Mouse (Mus musculus): ENCODE results near the gene Stk11. TPM values are rescaled to one million over a fixed set of nuclear protein-coding genes. Genes with fewer than 3 reads are reported as not detected.

Gene Stk11
- polyA plus RNA-seq, 1 experiment from 2014 or later, result 27.0 TPM

- H3K27ac ChIP-seq (ENCODE audit: low read depth), result 0 out of 2 replicates have a peak overlapping the region, but pooled peaks have one; percentile 1
- no peaks in the 10 kb centered on the region for H3K27me3 ChIP-seq (replicated peaks; ENCODE audit: control insufficient read depth, insufficient read depth, low read length)
- ATAC-seq (replicated peaks; ENCODE audit: low FRiP score, low TSS enrichment, low read depth) (peak; percentile 85), DNase-seq (ENCODE audit: low spot score) (peak; percentile 87)
- peak overlapping the region; percentile 72 for H3K9ac ChIP-seq (ENCODE audit: low read length)
- peak overlapping the region; percentile 54 for H3K4me3 ChIP-seq (ENCODE audit: low read depth, low read length)
- H3K4me2 ChIP-seq (ENCODE audit: low read length), result peak overlapping the region; percentile 91
- WGBS, result 1% methylated on average over 57 of the region's 59 CpGs
- no peaks in the 10 kb centered on the region for H3K9me3 ChIP-seq (ENCODE audit: control insufficient read depth, low read length)
- no peaks in the 10 kb centered on the region for H3K36me3 ChIP-seq (ENCODE audit: control insufficient read depth, insufficient read depth, low read length)
- H3K4me1 ChIP-seq (replicated peaks; ENCODE audit: control insufficient read depth, insufficient read depth, low read length), result peaks cover 32% of the 10 kb centered on the region
Observed at GRCm38 (mm10) chr10:80102216-80102915, 13.2 kb upstream of the Stk11 start.

- Histone ChIP-seq H3K27me3 (replicated peaks; ENCODE audit: control insufficient read depth, insufficient read depth, low read length) (no peaks in the 10 kb centered on the region), H3K4me2 (ENCODE audit: low read length) (peak overlapping the region; percentile 91), H3K9ac (ENCODE audit: low read length) (no peak overlapping the region), H3K27ac (ENCODE audit: low read depth) (0 out of 2 replicates have a peak overlapping the region, but pooled peaks have one; percentile 1), H3K4me3 (ENCODE audit: low read depth, low read length) (no peak overlapping the region; the same call in 1 of the 2 replicates), H3K4me1 (replicated peaks; ENCODE audit: control insufficient read depth, insufficient read depth, low read length) (peaks cover 26% of the 10 kb centered on the region), H3K36me3 (ENCODE audit: control insufficient read depth, insufficient read depth, low read length) (no peaks in the 10 kb centered on the region), H3K9me3 (ENCODE audit: control insufficient read depth, low read length) (no peaks in the 10 kb centered on the region)
- no peak for DNase-seq (ENCODE audit: low spot score)
- ATAC-seq (replicated peaks; ENCODE audit: low FRiP score, low TSS enrichment, low read depth), result no peak
- 90% methylated on average over 2 of the region's 2 CpGs for WGBS
Observed at GRCm38 (mm10) chr10:80103032-80103431, 12.6 kb upstream of the Stk11 start.

- no peak overlapping the region for H3K27ac ChIP-seq (ENCODE audit: low read depth)
- 83% methylated on average over 3 of the region's 3 CpGs for WGBS
- no peaks in the 10 kb centered on the region for H3K27me3 ChIP-seq (replicated peaks; ENCODE audit: control insufficient read depth, insufficient read depth, low read length)
- H3K36me3 ChIP-seq (ENCODE audit: control insufficient read depth, insufficient read depth, low read length), result no peaks in the 10 kb centered on the region
- peaks cover 19% of the 10 kb centered on the region for H3K4me1 ChIP-seq (replicated peaks; ENCODE audit: control insufficient read depth, insufficient read depth, low read length)
- no peak overlapping the region for H3K4me3 ChIP-seq (ENCODE audit: low read depth, low read length)
- no peak overlapping the region for H3K9ac ChIP-seq (ENCODE audit: low read length)
- H3K4me2 ChIP-seq (ENCODE audit: low read length), result no peak overlapping the region
- DNase-seq (ENCODE audit: low spot score) (no peak), ATAC-seq (replicated peaks; ENCODE audit: low FRiP score, low TSS enrichment, low read depth) (no peak)
- H3K9me3 ChIP-seq (ENCODE audit: control insufficient read depth, low read length), result no peaks in the 10 kb centered on the region
Observed at GRCm38 (mm10) chr10:80104181-80104580, 11.4 kb upstream of the Stk11 start.

GRCm38 (mm10) chr10:80105460-80105859 is 10.1 kb upstream of the Stk11 start, which contains the start of gene Sbno2:
Gene Sbno2 (minus strand): TSS chr10:80105571.
- no peak within 1 kb of the TSS for H3K9ac ChIP-seq (ENCODE audit: low read length)
- no peak for ATAC-seq (replicated peaks; ENCODE audit: low FRiP score, low TSS enrichment, low read depth)
- H3K36me3 ChIP-seq (ENCODE audit: control insufficient read depth, insufficient read depth, low read length), result no peaks in the 10 kb centered on the region
- peaks cover 15% of the 10 kb centered on the region for H3K4me1 ChIP-seq (replicated peaks; ENCODE audit: control insufficient read depth, insufficient read depth, low read length)
- H3K4me3 ChIP-seq (ENCODE audit: low read depth, low read length), result no peak within 1 kb of the TSS
- DNase-seq (ENCODE audit: low spot score), result no peak
- H3K9me3 ChIP-seq (ENCODE audit: control insufficient read depth, low read length), result no peaks in the 10 kb centered on the region
- H3K4me2 ChIP-seq (ENCODE audit: low read length), result no peak within 1 kb of the TSS
- H3K27ac ChIP-seq (ENCODE audit: low read depth), result no peak within 1 kb of the TSS
- no peaks in the 10 kb centered on the region for H3K27me3 ChIP-seq (replicated peaks; ENCODE audit: control insufficient read depth, insufficient read depth, low read length)
- WGBS, result 59% methylated on average over 5 of the region's 5 CpGs

DNA sequence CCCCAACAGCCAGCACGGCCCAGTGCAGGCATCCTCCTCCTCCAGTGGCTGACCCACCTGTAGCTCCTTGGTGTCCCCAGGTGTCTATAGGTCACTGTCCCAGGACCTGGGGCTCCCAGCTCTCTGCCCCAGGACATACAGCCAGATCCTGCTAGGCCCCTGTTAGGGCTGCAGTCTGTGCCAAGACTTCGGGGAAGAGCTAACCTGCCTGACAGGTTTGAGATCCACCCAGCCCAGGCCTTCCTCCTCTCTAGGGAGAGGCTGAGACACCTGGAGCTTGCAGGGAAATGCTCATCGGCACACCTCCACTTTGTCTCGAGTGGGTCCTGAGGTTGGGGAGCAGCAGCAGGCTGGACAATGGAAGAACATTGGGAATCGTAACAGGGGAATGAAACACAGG is 9.7 kb upstream of the Stk11 start:
- Histone ChIP-seq H3K9ac (ENCODE audit: low read length) (no peak overlapping the region), H3K4me1 (replicated peaks; ENCODE audit: control insufficient read depth, insufficient read depth, low read length) (peaks cover 14% of the 10 kb centered on the region), H3K4me2 (ENCODE audit: low read length) (no peak overlapping the region), H3K4me3 (ENCODE audit: low read depth, low read length) (no peak overlapping the region), H3K9me3 (ENCODE audit: control insufficient read depth, low read length) (no peaks in the 10 kb centered on the region), H3K36me3 (ENCODE audit: control insufficient read depth, insufficient read depth, low read length) (no peaks in the 10 kb centered on the region), H3K27ac (ENCODE audit: low read depth) (no peak overlapping the region), H3K27me3 (replicated peaks; ENCODE audit: control insufficient read depth, insufficient read depth, low read length) (no peaks in the 10 kb centered on the region)
- ATAC-seq (replicated peaks; ENCODE audit: low FRiP score, low TSS enrichment, low read depth) (no peak), DNase-seq (ENCODE audit: low spot score) (no peak)
- 60% methylated on average over 5 of the region's 5 CpGs for WGBS

DNA sequence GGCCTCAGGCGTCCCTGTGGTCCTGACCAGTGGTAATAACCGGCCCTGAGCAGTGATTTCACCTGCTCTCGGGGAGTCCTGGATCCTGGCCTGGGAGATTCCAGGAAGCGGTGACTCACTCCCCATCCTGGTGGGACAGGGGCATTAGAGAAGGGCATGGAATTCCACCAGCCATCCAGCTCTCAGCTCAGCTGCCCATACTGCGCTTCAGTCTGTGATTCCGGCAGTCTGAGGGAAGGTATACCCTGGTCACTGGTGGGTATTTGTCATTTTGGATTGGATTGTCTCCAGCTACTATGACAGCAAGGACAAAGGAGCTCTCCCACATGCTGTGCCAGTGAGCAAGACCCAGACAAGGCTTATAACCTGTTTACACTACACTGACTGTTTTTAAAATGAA is 7.9 kb upstream of the Stk11 start:
- Histone ChIP-seq H3K4me3 (ENCODE audit: low read depth, low read length) (no peak overlapping the region), H3K9ac (ENCODE audit: low read length) (no peak overlapping the region), H3K4me1 (replicated peaks; ENCODE audit: control insufficient read depth, insufficient read depth, low read length) (0 out of 2 replicates have a peak, but pooled peaks cover 2% of the 10 kb centered on the region), H3K9me3 (ENCODE audit: control insufficient read depth, low read length) (no peaks in the 10 kb centered on the region), H3K36me3 (ENCODE audit: control insufficient read depth, insufficient read depth, low read length) (no peaks in the 10 kb centered on the region), H3K27me3 (replicated peaks; ENCODE audit: control insufficient read depth, insufficient read depth, low read length) (no peaks in the 10 kb centered on the region), H3K4me2 (ENCODE audit: low read length) (no peak overlapping the region), H3K27ac (ENCODE audit: low read depth) (no peak overlapping the region)
- ATAC-seq (replicated peaks; ENCODE audit: low FRiP score, low TSS enrichment, low read depth) (no peak), DNase-seq (ENCODE audit: low spot score) (no peak)
- WGBS, result 55% methylated on average over 6 of the region's 6 CpGs

DNA sequence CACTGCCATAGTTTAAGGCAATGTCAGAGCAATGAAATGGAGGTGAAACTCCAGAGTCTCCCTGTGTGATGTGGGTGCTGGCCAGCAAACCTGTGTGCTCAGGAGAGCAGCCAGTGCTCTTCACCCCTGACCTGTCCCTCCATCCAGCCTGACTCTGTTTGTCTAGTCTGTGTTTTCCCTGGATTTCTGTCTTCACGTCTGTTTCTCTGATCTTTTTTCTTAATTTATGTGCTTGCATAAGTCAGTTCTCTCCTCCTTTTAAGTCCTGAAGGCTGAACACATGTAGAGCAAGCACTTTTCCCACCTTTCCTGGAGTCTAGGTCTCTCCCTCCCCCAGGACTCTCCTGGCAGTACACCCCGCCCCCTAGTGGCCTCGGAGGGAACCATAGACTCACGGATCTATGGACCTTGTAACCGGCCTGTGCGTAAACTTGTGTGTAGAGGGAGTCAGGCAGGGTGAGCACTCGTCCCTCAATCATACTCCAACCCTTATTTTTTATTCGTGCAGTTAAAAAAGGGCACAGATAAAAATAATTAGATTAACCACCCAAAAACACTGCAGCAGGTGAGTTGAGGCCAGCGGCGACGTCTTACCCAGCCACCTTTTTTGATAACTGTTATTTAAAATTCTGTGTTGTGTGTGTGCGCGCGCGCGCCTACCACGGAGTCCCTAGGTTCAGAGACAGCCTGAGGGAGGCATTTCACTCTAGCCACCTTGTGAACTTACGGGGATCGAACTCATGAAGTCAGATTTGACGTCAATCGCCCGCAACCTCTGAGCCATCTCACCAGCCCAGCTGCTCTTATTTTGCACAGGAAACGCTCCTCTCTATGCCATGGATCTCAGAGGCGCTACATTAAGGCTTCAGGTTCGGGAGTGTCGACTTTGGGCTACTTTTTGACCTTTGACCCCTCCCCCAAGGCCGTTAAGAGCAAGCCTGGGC is 990 bp upstream of the Stk11 start:
- 2% methylated on average over 27 of the region's 27 CpGs for WGBS
- H3K4me3 ChIP-seq (ENCODE audit: low read depth, low read length), result peak overlapping the region; percentile 95
- peaks cover 21% of the 10 kb centered on the region for H3K4me1 ChIP-seq (replicated peaks; ENCODE audit: control insufficient read depth, insufficient read depth, low read length)
- DNase-seq (ENCODE audit: low spot score) (peak; percentile 97), ATAC-seq (replicated peaks; ENCODE audit: low FRiP score, low TSS enrichment, low read depth) (peak; percentile 61)
- peaks cover 13% of the 10 kb centered on the region; the same call in 1 of the 2 replicates for H3K36me3 ChIP-seq (ENCODE audit: control insufficient read depth, insufficient read depth, low read length)
- peak overlapping the region; percentile 85 for H3K27ac ChIP-seq (ENCODE audit: low read depth)
- no peaks in the 10 kb centered on the region for H3K27me3 ChIP-seq (replicated peaks; ENCODE audit: control insufficient read depth, insufficient read depth, low read length)
- H3K4me2 ChIP-seq (ENCODE audit: low read length), result peak overlapping the region; percentile 68
- no peaks in the 10 kb centered on the region for H3K9me3 ChIP-seq (ENCODE audit: control insufficient read depth, low read length)
- peak overlapping the region; percentile 55 for H3K9ac ChIP-seq (ENCODE audit: low read length)

- peaks cover 21% of the 10 kb centered on the region for H3K4me1 ChIP-seq (replicated peaks; ENCODE audit: control insufficient read depth, insufficient read depth, low read length)
- H3K9ac ChIP-seq (ENCODE audit: low read length), result peak overlapping the region; percentile 84
- no peaks in the 10 kb centered on the region for H3K9me3 ChIP-seq (ENCODE audit: control insufficient read depth, low read length)
- peak overlapping the region; percentile 70 for H3K4me2 ChIP-seq (ENCODE audit: low read length)
- H3K36me3 ChIP-seq (ENCODE audit: control insufficient read depth, insufficient read depth, low read length), result peaks cover 19% of the 10 kb centered on the region
- H3K4me3 ChIP-seq (ENCODE audit: low read depth, low read length), result peak overlapping the region; percentile 95
- ATAC-seq (replicated peaks; ENCODE audit: low FRiP score, low TSS enrichment, low read depth), result no peak
- H3K27ac ChIP-seq (ENCODE audit: low read depth), result peak overlapping the region; percentile 74
- no peak for DNase-seq (ENCODE audit: low spot score)
- WGBS, result under 1% methylated on average over 53 of the region's 63 CpGs
- no peaks in the 10 kb centered on the region for H3K27me3 ChIP-seq (replicated peaks; ENCODE audit: control insufficient read depth, insufficient read depth, low read length)
Observed at GRCm38 (mm10) chr10:80115944-80116335, 337 bp downstream of the Stk11 start.

Measured in intestine, embryonic 14.5 days (tissue).